Mouse (Mus musculus) embryonic facial prominence, embryonic 14.5 days (tissue): ENCODE results near the gene Cracr2b. TPM values are rescaled to one million over a fixed set of nuclear protein-coding genes. Genes with fewer than 3 reads are reported as not detected.

Experiments used
- ATAC-seq: fragments of 200-750 bp; cut with Nextera tagmentation; 2 replicates; pipeline ENCODE4 v1.8.0; 2017; ENCODE audit warnings: low read depth, moderate number of reproducible peaks, moderate TSS enrichment
- DNase-seq: peaks from one replicate; pipeline ENCODE4 v3.0.0-alpha.2; 2015; ENCODE audit warnings: low spot score
- H3K27ac ChIP-seq: fragments of 300-500 bp; sonication (generic); replicated peaks from 2 replicates; pipeline ENCODE4 v1.5.1; 2014; ENCODE audit warnings: low read depth, mild to moderate bottlenecking, low read length, moderate library complexity
- H3K27me3 ChIP-seq: fragments of 300-500 bp; sonication (generic); replicated peaks from 2 replicates; pipeline ENCODE4 v1.6.1; 2014; ENCODE audit warnings: low read length; ENCODE audit not compliant: control insufficient read depth, insufficient read depth
- H3K36me3 ChIP-seq: fragments of 300-500 bp; sonication (generic); 2 replicates; pipeline ENCODE4 v1.6.1; 2014; ENCODE audit warnings: low read length, mixed read lengths; ENCODE audit not compliant: control insufficient read depth, insufficient read depth
- H3K4me1 ChIP-seq: fragments of 300-500 bp; sonication (generic); 2 replicates; pipeline ENCODE4 v1.6.1; 2014; ENCODE audit warnings: antibody characterized with exemption, low read length; ENCODE audit not compliant: control insufficient read depth, insufficient read depth
- H3K4me2 ChIP-seq: fragments of 300-500 bp; sonication (generic); 2 replicates; pipeline ENCODE4 v1.6.1; 2014; ENCODE audit warnings: low read depth, mild to moderate bottlenecking, low read length, moderate library complexity, mixed read lengths
- H3K4me3 ChIP-seq: fragments of 300-500 bp; sonication (generic); 2 replicates; pipeline ENCODE4 v1.5.1; 2014; ENCODE audit warnings: low read depth, mild to moderate bottlenecking, low read length
- H3K9ac ChIP-seq: fragments of 300-500 bp; sonication (generic); 2 replicates; pipeline ENCODE4 v1.6.1; 2014; ENCODE audit warnings: low read depth, mild to moderate bottlenecking, low read length, moderate library complexity, mixed read lengths
- H3K9me3 ChIP-seq: fragments of 300-500 bp; sonication (generic); 2 replicates; pipeline ENCODE4 v1.6.1; 2016; ENCODE audit warnings: low read length; ENCODE audit not compliant: control insufficient read depth
- WGBS: fragments of 180-500 bp; shearing (Covaris S2); extraction: QIAGEN DNeasy Blood & Tissue Kit; methylation state at CpG from one replicate; pipeline ENCODE4 v1.1.7; 2014; 5-methylcytosine and 5-hydroxymethylcytosine counted together
- polyA plus RNA-seq: library from polyadenylated mRNA; unstranded; fragments of >200 nt; fragmentation: Nextera tagmentation; extraction: Ambion mirVana; gene quantifications from 2 replicates; pipeline ENCODE4 v1.2.1, GENCODE M21; 2014

Gene Cracr2b
- polyA plus RNA-seq, 1 experiment from 2014 or later = 10.3 TPM

GRCm38 (mm10) chr7:141468164-141468521 lies 7.2 kb downstream of the Cracr2b start:
- 16% methylated on average over 5 of the region's 5 CpGs for WGBS
- DNase-seq (no peak), ATAC-seq (no peak)
- H3K36me3 ChIP-seq = peaks cover 36% of the 10 kb centered on the region
- peaks cover 43% of the 10 kb centered on the region for H3K4me1 ChIP-seq
- H3K27me3 ChIP-seq = peaks cover 30% of the 10 kb centered on the region
- H3K27ac ChIP-seq = peak overlapping the region; percentile 91
- no peaks in the 10 kb centered on the region for H3K9me3 ChIP-seq
- peak overlapping the region; percentile 82 for H3K4me3 ChIP-seq
- H3K9ac ChIP-seq = peak overlapping the region; percentile 86
- H3K4me2 ChIP-seq = peak overlapping the region; percentile 75

- peaks cover 25% of the 10 kb centered on the region for H3K27me3 ChIP-seq
- peaks cover 36% of the 10 kb centered on the region for H3K36me3 ChIP-seq
- peak overlapping the region; percentile 86 for H3K9ac ChIP-seq
- no peaks in the 10 kb centered on the region for H3K9me3 ChIP-seq
- H3K27ac ChIP-seq = peak overlapping the region; percentile 91
- peak; percentile 93 for DNase-seq
- ATAC-seq = peak; percentile 82
- WGBS = 8% methylated on average over 8 of the region's 8 CpGs
- H3K4me3 ChIP-seq = peak overlapping the region; percentile 82
- peak overlapping the region; percentile 75 for H3K4me2 ChIP-seq
- peaks cover 46% of the 10 kb centered on the region for H3K4me1 ChIP-seq
Observed at GRCm38 (mm10) chr7:141468522-141469211, 7.8 kb downstream of the Cracr2b start.

GRCm38 (mm10) chr7:141469352-141469751 lies 8.5 kb downstream of the Cracr2b start:
- H3K27ac ChIP-seq = peak overlapping the region; percentile 91
- no peak for DNase-seq
- H3K4me2 ChIP-seq = peak overlapping the region; percentile 75
- WGBS = 83% methylated on average over 5 of the region's 6 CpGs
- peaks cover 36% of the 10 kb centered on the region for H3K36me3 ChIP-seq
- peak overlapping the region; percentile 86 for H3K9ac ChIP-seq
- ATAC-seq = no peak
- H3K27me3 ChIP-seq = peaks cover 18% of the 10 kb centered on the region
- H3K4me3 ChIP-seq = peak overlapping the region; percentile 82
- H3K4me1 ChIP-seq = peaks cover 52% of the 10 kb centered on the region
- H3K9me3 ChIP-seq = no peaks in the 10 kb centered on the region

GRCm38 (mm10) chr7:141469901-141470636 lies 9.2 kb downstream of the Cracr2b start:
- H3K9ac ChIP-seq = no peak overlapping the region
- no peak overlapping the region for H3K27ac ChIP-seq
- no peaks in the 10 kb centered on the region for H3K9me3 ChIP-seq
- ATAC-seq (no peak), DNase-seq (no peak)
- H3K4me1 ChIP-seq = peaks cover 45% of the 10 kb centered on the region
- H3K4me3 ChIP-seq = no peak overlapping the region
- peaks cover 11% of the 10 kb centered on the region for H3K27me3 ChIP-seq
- 90% methylated on average over 16 of the region's 18 CpGs for WGBS
- H3K36me3 ChIP-seq = peaks cover 36% of the 10 kb centered on the region
- H3K4me2 ChIP-seq = no peak overlapping the region

GRCm38 (mm10) chr7:141470637-141470944 lies 9.7 kb downstream of the Cracr2b start:
- WGBS = 97% methylated on average over 9 of the region's 10 CpGs
- no peak for DNase-seq

GRCm38 (mm10) chr7:141471236-141471635 lies 10.3 kb downstream of the Cracr2b start:
- no peaks in the 10 kb centered on the region for H3K9me3 ChIP-seq
- no peak overlapping the region for H3K27ac ChIP-seq
- no peaks in the 10 kb centered on the region for H3K27me3 ChIP-seq
- ATAC-seq (no peak), DNase-seq (no peak)
- peaks cover 40% of the 10 kb centered on the region for H3K4me1 ChIP-seq
- no peak overlapping the region for H3K4me3 ChIP-seq
- H3K4me2 ChIP-seq = no peak overlapping the region
- H3K9ac ChIP-seq = no peak overlapping the region
- 86% methylated on average over 1 of the region's 1 CpGs for WGBS
- H3K36me3 ChIP-seq = peaks cover 36% of the 10 kb centered on the region

More at GRCm38 (mm10) chr7:141470637-141470944, 9.7 kb downstream of the Cracr2b start:
- Histone ChIP-seq H3K36me3 (peaks cover 36% of the 10 kb centered on the region), H3K4me1 (peaks cover 40% of the 10 kb centered on the region), H3K4me3 (no peak overlapping the region), H3K4me2 (no peak overlapping the region), H3K9me3 (no peaks in the 10 kb centered on the region), H3K9ac (no peak overlapping the region), H3K27ac (no peak overlapping the region), H3K27me3 (peaks cover 5% of the 10 kb centered on the region)
- ATAC-seq = no peak

GRCm38 (mm10) chr7:141472226-141472625 lies 11.3 kb downstream of the Cracr2b start:
- H3K4me1 ChIP-seq = peaks cover 40% of the 10 kb centered on the region
- WGBS = 74% methylated on average over 6 of the region's 6 CpGs

GRCm38 (mm10) chr7:141472763-141473162 lies 11.9 kb downstream of the Cracr2b start:
- Histone ChIP-seq H3K4me1 (peaks cover 45% of the 10 kb centered on the region), H3K27me3 (no peaks in the 10 kb centered on the region), H3K9ac (no peak overlapping the region), H3K4me3 (no peak overlapping the region), H3K4me2 (no peak overlapping the region), H3K36me3 (peaks cover 36% of the 10 kb centered on the region), H3K9me3 (no peaks in the 10 kb centered on the region), H3K27ac (no peak overlapping the region)
- no peak for ATAC-seq
- DNase-seq = no peak
- 84% methylated on average over 6 of the region's 6 CpGs for WGBS

More at GRCm38 (mm10) chr7:141472226-141472625, 11.3 kb downstream of the Cracr2b start:
- Histone ChIP-seq H3K4me2 (no peak overlapping the region), H3K27me3 (no peaks in the 10 kb centered on the region), H3K9me3 (no peaks in the 10 kb centered on the region), H3K4me3 (no peak overlapping the region), H3K9ac (no peak overlapping the region), H3K36me3 (peaks cover 36% of the 10 kb centered on the region), H3K27ac (no peak overlapping the region)
- ATAC-seq (no peak), DNase-seq (no peak)
